Mouse (Mus musculus): ENCODE measurements at regions not wholly inside any gene's neighbourhood (a gene's known extent, or its start where the extent isn't known, plus 50 kb on each side); places are given as distances from the start of the nearest gene placed in this dataset.
"Not testable (repeated sequence)": the region's sequence is repeated elsewhere in the genome, so short reads cannot be mapped to it uniquely, and the experiment has no call there.

DNA sequence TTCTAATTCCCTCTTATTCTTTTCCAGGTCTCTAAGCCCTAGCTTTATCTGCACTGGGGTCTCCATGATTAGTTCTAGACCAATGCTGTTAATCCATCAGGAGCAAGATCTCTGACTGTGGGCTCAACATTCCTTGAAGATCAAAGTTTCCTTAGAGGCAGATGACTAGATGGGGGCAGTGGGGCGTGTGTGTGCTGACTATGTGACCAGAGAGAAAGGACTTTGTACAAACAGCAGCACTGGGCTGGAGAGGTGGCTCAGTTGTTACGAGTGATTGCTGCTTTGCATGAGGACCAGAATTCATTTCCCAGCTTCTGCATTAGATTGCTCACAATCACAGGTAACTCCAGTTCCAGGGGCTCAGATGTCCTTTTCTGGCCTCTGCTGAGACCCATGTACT is 250.1 kb upstream of the Zfp930 start:
- DNase-seq (ENCODE audit: low read depth, low spot score): no peak

DNA sequence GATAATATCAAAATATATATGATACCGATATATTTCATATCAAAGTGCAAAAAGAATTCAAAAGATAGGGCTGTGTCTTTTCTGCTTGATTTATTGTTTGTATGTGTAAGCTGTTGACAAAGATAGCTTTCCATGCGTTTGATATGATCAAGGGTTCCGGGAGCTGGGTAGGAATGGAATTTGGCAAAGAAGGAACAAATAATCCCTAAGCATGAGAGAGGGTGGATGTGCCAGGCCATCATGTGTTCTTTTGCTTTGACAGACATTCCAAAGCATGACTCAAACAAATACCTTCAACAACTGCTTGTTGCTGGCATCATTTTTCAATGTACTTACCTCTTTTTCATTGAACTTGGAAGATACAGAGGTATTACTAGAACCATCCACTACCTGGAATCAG is 246.9 kb upstream of the Zfp930 start:
- DNase-seq (ENCODE audit: low read depth, low spot score): peak; percentile 84

DNA sequence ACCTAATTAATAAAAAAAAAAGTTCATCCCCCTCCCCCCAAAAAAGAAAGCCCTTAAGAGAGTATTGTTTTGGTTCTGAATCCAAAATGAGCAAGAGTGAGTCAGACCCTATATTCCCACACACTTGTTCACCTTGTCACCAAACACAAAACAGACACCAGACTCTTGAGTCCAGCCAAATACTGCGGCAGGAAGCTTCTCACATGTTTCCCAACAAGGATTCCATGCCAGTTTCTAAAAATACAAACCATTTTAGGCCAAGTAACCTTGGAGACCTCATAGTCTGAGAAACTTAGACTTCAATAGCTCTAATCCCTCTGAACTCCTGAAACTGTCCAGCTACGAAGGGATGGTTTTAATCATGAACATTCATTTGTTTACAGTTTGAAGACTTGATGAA is 233.1 kb upstream of the Zfp930 start:
- DNase-seq (ENCODE audit: low read depth, low spot score): no peak

DNA sequence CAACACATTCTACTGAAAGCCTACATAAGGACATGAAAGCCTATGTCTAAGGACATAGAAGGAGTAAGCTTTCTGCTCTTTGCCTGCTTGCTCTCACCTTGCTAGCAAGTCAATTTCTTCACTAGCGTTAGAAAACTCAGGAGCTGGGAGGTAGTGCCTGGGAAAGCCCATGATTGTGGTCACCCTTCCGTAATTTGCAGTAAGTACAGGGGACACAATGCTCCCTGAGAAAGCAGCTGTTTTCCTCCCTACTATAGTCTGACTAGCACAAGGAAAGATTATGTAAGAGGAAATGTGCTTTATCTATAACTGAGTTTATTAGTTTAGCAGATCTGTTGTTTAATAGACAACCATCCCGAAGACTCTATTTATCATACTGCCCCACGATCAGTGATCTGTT is 231.7 kb upstream of the Zfp930 start:
- no peak for DNase-seq (ENCODE audit: low read depth, low spot score)

DNA sequence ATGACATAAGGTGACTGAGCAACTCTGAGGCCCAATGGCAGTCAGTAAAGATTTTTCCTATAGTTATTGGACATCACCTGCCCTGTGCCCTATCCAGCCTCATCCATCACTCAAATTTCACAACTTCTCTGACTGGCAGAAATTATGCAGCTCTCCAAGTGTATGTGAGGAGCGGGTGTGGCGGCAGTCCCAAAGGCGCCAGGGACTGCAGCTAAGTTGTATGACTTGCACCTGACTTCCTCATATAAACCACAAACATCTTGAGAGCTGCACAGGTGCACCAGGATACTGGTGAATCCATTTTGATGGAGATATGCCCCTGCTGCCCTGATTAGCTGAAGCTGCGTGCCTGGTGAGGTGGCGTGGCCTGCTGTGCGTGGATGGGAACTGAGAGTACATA is 225.7 kb upstream of the Zfp930 start:
- DNase-seq (ENCODE audit: low read depth, low spot score): not testable (repeated sequence)

DNA sequence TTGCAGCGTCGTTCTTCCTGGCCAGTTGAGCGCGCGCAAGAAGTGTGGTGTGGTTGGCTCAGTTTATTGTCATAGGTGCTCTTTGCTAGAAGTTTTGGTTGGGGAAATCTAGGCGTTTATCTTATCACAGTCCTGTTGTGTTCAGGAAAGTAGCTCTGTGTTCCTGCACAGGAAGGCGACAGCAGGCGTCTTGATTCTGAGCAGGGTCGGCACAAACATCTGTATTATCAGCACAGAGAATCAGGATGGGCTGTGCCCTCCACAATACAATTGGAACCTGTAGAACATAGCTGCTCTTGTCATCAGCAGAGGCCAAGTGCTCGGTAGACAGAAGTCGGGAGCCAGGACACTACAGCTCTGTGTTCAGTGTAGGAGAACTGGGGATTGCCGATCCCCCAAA is 225.1 kb upstream of the Zfp930 start:
- DNase-seq (ENCODE audit: low read depth, low spot score): no peak

DNA sequence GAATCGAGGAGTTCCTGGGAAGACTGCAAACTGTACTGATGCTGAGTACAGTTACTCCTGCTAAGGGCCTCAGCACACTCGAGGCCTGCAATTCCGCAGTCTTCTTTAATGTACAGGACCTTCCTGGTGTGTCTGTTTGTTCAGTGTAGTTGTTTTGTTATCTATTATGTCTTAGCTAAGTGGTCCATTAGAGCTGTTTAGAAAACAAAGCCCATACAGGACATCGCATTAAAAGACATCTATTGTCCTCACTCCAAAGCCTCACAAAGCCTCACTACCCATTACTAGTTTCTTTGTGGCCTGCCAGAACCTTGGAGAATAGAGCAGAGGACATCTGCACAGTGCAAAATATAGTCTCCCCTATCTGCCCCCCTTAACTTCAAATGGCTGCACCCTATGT is 224.4 kb upstream of the Zfp930 start:
- no peak for DNase-seq (ENCODE audit: low read depth, low spot score)

DNA sequence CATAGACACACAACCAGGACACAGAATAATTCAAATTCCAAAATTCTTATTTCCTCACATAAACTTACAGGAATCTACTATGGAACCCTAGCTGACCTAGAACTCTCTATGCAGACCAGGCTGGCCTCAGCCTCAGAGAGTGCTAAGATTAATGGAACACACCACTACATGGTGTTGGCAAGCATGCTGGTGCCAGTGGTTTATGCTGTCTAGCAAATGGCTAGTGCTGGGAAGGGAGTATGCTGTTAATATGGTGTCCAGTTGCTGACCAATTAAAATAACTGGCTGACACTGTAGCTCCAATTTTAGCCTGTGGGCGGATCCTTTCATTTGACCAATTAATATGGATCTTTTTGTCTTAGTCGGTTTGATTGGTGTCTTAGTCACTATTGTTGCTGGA is 222.4 kb upstream of the Zfp930 start:
- no peak for DNase-seq (ENCODE audit: low read depth, low spot score)

Data from 3T3-L1 (cell line).